Mouse (Mus musculus) brain, embryonic 14.5 days (tissue): ENCODE measurements around the gene Ddx11.

Experiments used
- CTCF ChIP-seq: fragments of 200-500 bp; IDR thresholded peaks from 2 replicates; pipeline ENCODE4 v1.5.1; 2012; ENCODE audit warnings: inconsistent platforms, mild to moderate bottlenecking, moderate library complexity, borderline replicate concordance; ENCODE audit not compliant: insufficient read depth, insufficient read length; ENCODE audit errors: extremely low read depth
- POLR2A ChIP-seq: fragments of 200-500 bp; IDR thresholded peaks from 2 replicates; pipeline ENCODE4 v1.6.1; 2012; ENCODE audit warnings: mild to moderate bottlenecking, inconsistent platforms, borderline replicate concordance; ENCODE audit not compliant: poor library complexity, insufficient read depth, insufficient read length, severe bottlenecking; ENCODE audit errors: extremely low read depth

- no peak for TF ChIP-seq CTCF
- no peak for TF ChIP-seq POLR2A
Measured at GRCm38 (mm10) chr17:66090251-66090650, 33.1 kb upstream of the Ddx11 start.
